Mouse (Mus musculus): Measurements from ENCODE around the gene Fgf6. TPM values are rescaled to one million over a fixed set of nuclear protein-coding genes. Genes with fewer than 3 reads are reported as not detected.

The Fgf6 gene
- polyA plus RNA-seq, 1 experiment from 2014 or later = not detected

DNA sequence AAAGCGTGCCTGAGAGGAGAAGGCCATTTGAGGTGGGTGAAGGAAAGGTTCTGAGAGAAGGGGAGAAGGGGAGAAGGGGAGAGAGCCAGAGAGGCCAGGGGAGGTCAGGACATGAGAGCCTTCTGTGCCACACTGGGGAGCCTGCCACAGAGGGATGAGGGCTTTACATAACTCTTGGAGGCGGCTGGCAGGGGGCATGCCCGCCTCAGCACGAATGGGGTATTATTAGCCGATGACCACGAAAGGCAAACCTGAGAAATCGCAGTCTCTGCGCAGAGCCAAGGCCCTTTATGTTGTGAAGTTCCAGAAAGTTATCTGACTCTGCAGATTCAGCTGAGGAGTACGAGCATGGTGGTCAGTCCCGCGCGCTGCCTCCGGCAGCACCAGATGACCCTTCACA lies 5.4 kb upstream of the Fgf6 start:
- WGBS = 96% methylated on average over 13 of the region's 13 CpGs
- no peaks in the 10 kb centered on the region for H3K27me3 ChIP-seq (ENCODE audit: control insufficient read depth, insufficient read depth, low read depth, low read length)
- no peak overlapping the region for H3K4me3 ChIP-seq (ENCODE audit: low read depth, low read length)
- no peak for ATAC-seq
- H3K4me1 ChIP-seq (ENCODE audit: control insufficient read depth, insufficient read depth, low read length) = no peaks in the 10 kb centered on the region
- no peaks in the 10 kb centered on the region for H3K36me3 ChIP-seq (ENCODE audit: control insufficient read depth, insufficient read depth, low read length)
- H3K9me3 ChIP-seq (replicated peaks; ENCODE audit: control insufficient read depth, low read length, poor library complexity, severe bottlenecking) = no peaks in the 10 kb centered on the region
- no peak overlapping the region for H3K27ac ChIP-seq (ENCODE audit: low read length)
- no peak overlapping the region for H3K4me2 ChIP-seq (ENCODE audit: low read length)
- no peak overlapping the region for H3K9ac ChIP-seq (ENCODE audit: low read depth, low read length)

DNA sequence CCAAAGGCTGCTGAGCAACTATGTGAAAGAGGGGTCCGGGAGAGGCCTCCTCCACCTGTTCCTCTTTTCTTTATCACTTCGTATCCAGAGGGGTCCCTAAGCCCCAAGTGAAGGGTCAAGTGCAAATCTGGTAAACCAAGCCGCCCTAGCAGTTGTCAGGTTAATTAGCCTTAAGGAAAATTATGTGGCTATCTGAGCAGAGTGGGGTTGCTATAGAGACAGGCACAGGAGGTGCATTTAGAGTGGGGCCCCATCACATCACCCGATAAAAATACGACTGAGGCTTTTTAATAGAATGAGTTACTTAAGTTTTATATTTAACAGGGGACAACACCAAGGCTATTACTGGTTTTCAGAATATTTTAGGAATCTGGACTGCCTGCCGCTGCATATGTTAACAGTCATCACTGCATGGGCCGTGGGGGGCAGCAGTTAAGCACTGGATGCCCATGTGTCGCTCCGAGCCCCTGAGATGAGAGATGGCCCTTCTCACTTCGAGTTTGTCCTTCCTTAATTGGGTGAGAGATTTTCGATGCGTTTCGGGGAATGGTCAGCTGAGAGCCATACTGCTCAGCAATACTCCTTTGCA lies 3.3 kb upstream of the Fgf6 start:
- Histone ChIP-seq H3K4me1 (ENCODE audit: control insufficient read depth, insufficient read depth, low read length) (no peaks in the 10 kb centered on the region), H3K4me3 (ENCODE audit: low read depth, low read length) (no peak overlapping the region), H3K36me3 (ENCODE audit: control insufficient read depth, insufficient read depth, low read length) (no peaks in the 10 kb centered on the region), H3K9ac (ENCODE audit: low read depth, low read length) (no peak overlapping the region), H3K27ac (ENCODE audit: low read length) (no peak overlapping the region), H3K9me3 (replicated peaks; ENCODE audit: control insufficient read depth, low read length, poor library complexity, severe bottlenecking) (no peaks in the 10 kb centered on the region), H3K27me3 (ENCODE audit: control insufficient read depth, insufficient read depth, low read depth, low read length) (no peaks in the 10 kb centered on the region), H3K4me2 (ENCODE audit: low read length) (no peak overlapping the region)
- ATAC-seq = 0 out of 2 replicates have a peak, but pooled peaks have one; percentile 17
- WGBS = 70% methylated on average over 13 of the region's 13 CpGs

DNA sequence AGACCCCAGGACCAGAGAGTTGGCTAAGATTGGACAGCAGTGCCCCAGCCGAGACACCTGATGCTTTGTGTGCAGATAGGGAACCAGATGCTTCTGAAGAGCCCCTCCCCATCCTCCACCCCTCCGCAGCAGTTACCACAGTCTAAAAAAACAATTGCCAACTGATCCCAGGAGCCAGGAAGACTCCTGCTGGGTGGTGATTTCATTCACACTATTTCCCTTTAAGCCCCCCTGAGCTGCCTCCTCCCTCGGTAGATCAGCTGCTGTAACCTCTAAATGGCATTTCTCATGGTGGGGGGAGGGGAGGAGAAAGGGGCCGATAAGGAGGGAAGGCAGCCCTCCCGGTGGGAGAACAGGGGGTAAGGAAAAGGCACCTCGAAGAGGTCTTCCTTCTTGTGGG lies 3.9 kb downstream of the Fgf6 start:
- Histone ChIP-seq H3K4me2 (ENCODE audit: low read length) (no peak overlapping the region), H3K36me3 (ENCODE audit: control insufficient read depth, insufficient read depth, low read length) (no peaks in the 10 kb centered on the region), H3K27me3 (ENCODE audit: control insufficient read depth, insufficient read depth, low read depth, low read length) (no peaks in the 10 kb centered on the region), H3K4me1 (ENCODE audit: control insufficient read depth, insufficient read depth, low read length) (no peaks in the 10 kb centered on the region; the same call in 1 of the 2 replicates), H3K4me3 (ENCODE audit: low read depth, low read length) (no peak overlapping the region), H3K9ac (ENCODE audit: low read depth, low read length) (no peak overlapping the region), H3K27ac (ENCODE audit: low read length) (no peak overlapping the region), H3K9me3 (replicated peaks; ENCODE audit: control insufficient read depth, low read length, poor library complexity, severe bottlenecking) (no peaks in the 10 kb centered on the region)
- no peak for ATAC-seq
- 3% methylated on average over 6 of the region's 6 CpGs for WGBS

DNA sequence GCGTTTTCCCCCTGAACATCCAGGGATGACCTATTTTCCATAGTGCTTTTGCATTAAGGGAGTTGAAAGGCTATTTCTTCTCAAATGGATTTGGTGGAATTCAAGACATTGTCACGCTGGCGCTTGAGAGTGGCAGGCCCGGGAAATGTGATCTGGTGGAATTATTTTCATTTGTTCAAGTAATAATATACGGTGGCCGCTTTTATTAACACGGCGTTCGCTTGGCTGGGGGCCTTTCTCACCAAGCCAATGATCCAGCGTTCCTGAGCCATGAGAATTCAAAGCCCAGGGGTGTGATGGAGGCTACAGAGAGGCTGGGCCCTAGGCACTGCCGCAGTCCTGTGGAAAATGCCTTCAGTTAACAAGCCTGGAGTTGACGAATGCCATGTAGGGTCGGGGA lies 5.0 kb downstream of the Fgf6 start:
- Histone ChIP-seq H3K4me1 (ENCODE audit: control insufficient read depth, insufficient read depth, low read length) (no peaks in the 10 kb centered on the region; the same call in 1 of the 2 replicates), H3K9ac (ENCODE audit: low read depth, low read length) (no peak overlapping the region), H3K9me3 (replicated peaks; ENCODE audit: control insufficient read depth, low read length, poor library complexity, severe bottlenecking) (no peaks in the 10 kb centered on the region), H3K27me3 (ENCODE audit: control insufficient read depth, insufficient read depth, low read depth, low read length) (no peaks in the 10 kb centered on the region), H3K36me3 (ENCODE audit: control insufficient read depth, insufficient read depth, low read length) (no peaks in the 10 kb centered on the region), H3K4me3 (ENCODE audit: low read depth, low read length) (no peak overlapping the region), H3K4me2 (ENCODE audit: low read length) (no peak overlapping the region), H3K27ac (ENCODE audit: low read length) (no peak overlapping the region)
- 13% methylated on average over 13 of the region's 13 CpGs for WGBS
- ATAC-seq = no peak

DNA sequence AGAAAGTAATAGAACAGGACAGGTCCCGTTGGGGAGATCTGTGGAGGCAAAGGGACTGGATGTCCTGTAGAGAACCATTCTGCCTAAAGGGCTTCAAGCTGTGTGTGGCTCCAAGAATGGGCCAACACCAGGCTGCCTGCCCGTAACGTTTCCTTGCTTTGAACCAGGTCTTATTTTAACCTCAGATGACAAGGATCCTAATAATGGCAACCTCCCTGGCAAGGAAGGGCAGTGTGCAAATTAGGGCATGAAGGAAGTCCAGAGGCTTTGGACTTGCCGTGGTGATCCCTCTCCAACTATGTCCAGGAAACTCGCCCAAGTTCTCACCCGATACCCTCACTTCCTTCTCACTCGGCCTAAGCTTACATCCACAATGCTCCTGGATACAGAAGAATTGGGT lies 9.4 kb downstream of the Fgf6 start:
- H3K9me3 ChIP-seq (replicated peaks; ENCODE audit: control insufficient read depth, low read length, poor library complexity, severe bottlenecking) = no peaks in the 10 kb centered on the region
- no peak overlapping the region for H3K4me3 ChIP-seq (ENCODE audit: low read depth, low read length)
- no peaks in the 10 kb centered on the region; the same call in 1 of the 2 replicates for H3K4me1 ChIP-seq (ENCODE audit: control insufficient read depth, insufficient read depth, low read length)
- 79% methylated on average over 7 of the region's 7 CpGs for WGBS
- no peaks in the 10 kb centered on the region for H3K27me3 ChIP-seq (ENCODE audit: control insufficient read depth, insufficient read depth, low read depth, low read length)
- H3K27ac ChIP-seq (ENCODE audit: low read length) = no peak overlapping the region
- H3K36me3 ChIP-seq (ENCODE audit: control insufficient read depth, insufficient read depth, low read length) = no peaks in the 10 kb centered on the region
- no peak overlapping the region for H3K4me2 ChIP-seq (ENCODE audit: low read length)
- ATAC-seq = no peak
- H3K9ac ChIP-seq (ENCODE audit: low read depth, low read length) = no peak overlapping the region

DNA sequence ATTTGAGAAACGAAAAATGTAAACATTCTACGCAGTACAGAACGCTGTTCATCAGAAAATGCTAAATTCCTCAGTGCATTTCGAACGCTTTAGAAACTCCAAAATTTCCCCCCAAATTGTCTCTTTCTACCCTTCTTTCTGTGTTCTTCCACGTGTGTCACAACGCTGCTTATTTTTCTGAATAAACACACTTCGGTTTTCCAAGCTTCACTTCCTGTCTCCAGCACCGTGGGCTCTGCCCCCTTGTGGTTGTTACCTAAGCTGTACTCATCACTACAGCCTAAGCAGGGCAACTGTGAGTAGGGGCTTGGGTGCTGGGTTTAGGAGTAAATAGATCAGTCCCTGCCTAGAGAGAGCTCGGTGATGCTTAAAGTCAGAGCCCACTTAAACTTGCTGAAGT lies 19.4 kb downstream of the Fgf6 start:
- WGBS = 43% methylated on average over 10 of the region's 10 CpGs
- H3K27ac ChIP-seq (ENCODE audit: low read length) = no peak overlapping the region
- no peak overlapping the region for H3K4me3 ChIP-seq (ENCODE audit: low read depth, low read length)
- no peak overlapping the region for H3K9ac ChIP-seq (ENCODE audit: low read depth, low read length)
- H3K4me1 ChIP-seq (ENCODE audit: control insufficient read depth, insufficient read depth, low read length) = no peaks in the 10 kb centered on the region
- 0 out of 2 replicates have a peak overlapping the region, but pooled peaks have one; percentile 25 for H3K4me2 ChIP-seq (ENCODE audit: low read length)
- H3K27me3 ChIP-seq (ENCODE audit: control insufficient read depth, insufficient read depth, low read depth, low read length) = no peaks in the 10 kb centered on the region
- no peaks in the 10 kb centered on the region for H3K9me3 ChIP-seq (replicated peaks; ENCODE audit: control insufficient read depth, low read length, poor library complexity, severe bottlenecking)
- H3K36me3 ChIP-seq (ENCODE audit: control insufficient read depth, insufficient read depth, low read length) = no peaks in the 10 kb centered on the region
- no peak for ATAC-seq

DNA sequence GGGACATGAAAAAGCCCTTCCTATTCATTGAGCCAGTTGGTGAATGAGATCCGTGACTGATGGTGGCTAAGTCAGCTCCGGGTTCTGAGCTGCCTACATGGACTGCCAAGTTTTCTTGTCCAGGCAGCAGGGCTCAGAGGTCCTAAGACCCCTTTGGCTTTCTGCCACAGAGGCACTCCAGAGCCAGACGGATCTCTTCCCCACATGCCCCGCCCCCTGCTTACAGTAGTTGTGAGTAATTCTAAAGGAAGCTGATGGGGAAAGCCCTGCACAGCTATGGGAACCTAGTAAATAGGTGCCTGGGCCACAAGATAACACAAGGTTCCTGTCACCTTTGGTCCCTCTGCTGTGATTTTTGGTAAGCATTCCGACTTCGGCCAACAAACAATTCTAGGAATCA lies 29.5 kb downstream of the Fgf6 start:
- WGBS = 57% methylated on average over 6 of the region's 6 CpGs
- no peaks in the 10 kb centered on the region for H3K9me3 ChIP-seq (replicated peaks; ENCODE audit: control insufficient read depth, low read length, poor library complexity, severe bottlenecking)
- H3K4me1 ChIP-seq (ENCODE audit: control insufficient read depth, insufficient read depth, low read length) = no peaks in the 10 kb centered on the region
- H3K27me3 ChIP-seq (ENCODE audit: control insufficient read depth, insufficient read depth, low read depth, low read length) = no peaks in the 10 kb centered on the region
- H3K4me2 ChIP-seq (ENCODE audit: low read length) = no peak overlapping the region
- H3K4me3 ChIP-seq (ENCODE audit: low read depth, low read length) = no peak overlapping the region
- 0 out of 2 replicates have a peak, but pooled peaks have one; percentile 39 for ATAC-seq
- H3K36me3 ChIP-seq (ENCODE audit: control insufficient read depth, insufficient read depth, low read length) = no peaks in the 10 kb centered on the region
- no peak overlapping the region for H3K9ac ChIP-seq (ENCODE audit: low read depth, low read length)
- no peak overlapping the region for H3K27ac ChIP-seq (ENCODE audit: low read length)

DNA sequence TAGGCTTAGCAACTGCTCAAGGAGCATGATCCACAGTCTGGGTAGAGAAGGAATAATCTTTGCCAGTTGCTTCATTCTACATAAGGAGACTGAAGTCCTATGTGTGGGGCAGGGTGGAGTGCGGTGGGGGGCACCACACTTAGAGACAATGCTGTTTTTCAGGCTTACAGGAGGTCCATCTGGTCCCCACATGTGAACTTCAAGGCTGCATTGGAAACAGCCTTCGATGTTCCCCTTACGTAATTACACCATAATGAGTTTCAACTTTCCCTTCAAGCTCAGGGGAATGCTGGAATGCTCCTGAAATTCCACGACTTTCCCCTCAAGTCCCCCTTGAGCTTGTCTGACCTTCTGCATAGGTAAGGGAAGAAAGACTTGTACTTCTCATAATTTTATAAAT lies 35.5 kb downstream of the Fgf6 start:
- H3K4me3 ChIP-seq (ENCODE audit: low read depth, low read length) = no peak overlapping the region
- no peak overlapping the region for H3K9ac ChIP-seq (ENCODE audit: low read depth, low read length)
- ATAC-seq = no peak
- H3K27ac ChIP-seq (ENCODE audit: low read length) = no peak overlapping the region
- no peak overlapping the region for H3K4me2 ChIP-seq (ENCODE audit: low read length)
- no peaks in the 10 kb centered on the region for H3K4me1 ChIP-seq (ENCODE audit: control insufficient read depth, insufficient read depth, low read length)
- no peaks in the 10 kb centered on the region for H3K27me3 ChIP-seq (ENCODE audit: control insufficient read depth, insufficient read depth, low read depth, low read length)
- H3K36me3 ChIP-seq (ENCODE audit: control insufficient read depth, insufficient read depth, low read length) = no peaks in the 10 kb centered on the region
- WGBS = 80% methylated on average over 4 of the region's 4 CpGs
- no peaks in the 10 kb centered on the region for H3K9me3 ChIP-seq (replicated peaks; ENCODE audit: control insufficient read depth, low read length, poor library complexity, severe bottlenecking)

DNA sequence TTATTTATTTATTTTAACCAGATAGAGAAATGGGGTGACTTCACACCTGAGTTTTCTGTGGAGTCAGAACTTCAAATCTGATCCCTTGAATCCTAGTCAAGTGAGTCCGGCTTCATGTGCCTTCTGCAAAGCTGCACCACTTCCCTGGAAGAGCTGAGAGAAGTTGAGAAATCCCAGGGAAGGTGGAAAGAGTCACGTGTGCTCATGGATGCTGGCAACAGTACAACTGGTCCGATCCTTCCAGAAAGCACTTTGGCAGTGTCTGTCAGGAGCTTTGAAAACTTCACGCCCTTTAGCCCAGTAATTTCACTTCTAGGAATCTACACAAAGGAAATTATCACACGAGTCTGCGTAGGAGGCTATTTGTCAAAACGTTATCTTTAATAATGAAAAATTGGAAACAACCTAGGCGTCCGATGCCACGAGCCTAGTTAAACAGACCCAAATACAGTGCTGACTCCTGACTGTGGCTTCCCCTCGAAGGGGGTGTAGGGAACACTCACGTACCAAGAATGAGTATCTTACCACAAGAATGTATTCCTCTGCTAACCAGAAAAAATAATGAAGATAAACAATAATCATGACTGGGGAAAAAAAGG lies 41.7 kb downstream of the Fgf6 start:
- ATAC-seq = no peak
- Histone ChIP-seq H3K36me3 (ENCODE audit: control insufficient read depth, insufficient read depth, low read length) (no peaks in the 10 kb centered on the region), H3K4me2 (ENCODE audit: low read length) (no peak overlapping the region), H3K27me3 (ENCODE audit: control insufficient read depth, insufficient read depth, low read depth, low read length) (no peaks in the 10 kb centered on the region), H3K4me3 (ENCODE audit: low read depth, low read length) (no peak overlapping the region), H3K4me1 (ENCODE audit: control insufficient read depth, insufficient read depth, low read length) (no peaks in the 10 kb centered on the region), H3K9ac (ENCODE audit: low read depth, low read length) (no peak overlapping the region), H3K9me3 (replicated peaks; ENCODE audit: control insufficient read depth, low read length, poor library complexity, severe bottlenecking) (no peaks in the 10 kb centered on the region), H3K27ac (ENCODE audit: low read length) (no peak overlapping the region)
- 86% methylated on average over 12 of the region's 12 CpGs for WGBS
